Mouse (Mus musculus): Measurements from ENCODE around the gene Olfr1293-ps.

Olfr1293-ps gene

GRCm38 (mm10) chr2:111524903-111525302, at the start of gene Olfr1293-ps:
Gene Olfr1293-ps, plus strand, starts transcription at chr2:111525203.
- DNase-seq (ENCODE audit: low read depth in 2 of 2, low spot score in 2 of 2): no peak

GRCm38 (mm10) chr2:111480519-111480918, 44.5 kb upstream of the Olfr1293-ps start, which contains the start of gene Olfr1289:
Gene Olfr1289, plus strand, starts transcription at chr2:111480819.
- no peak for DNase-seq (ENCODE audit: low read depth in 2 of 2, low spot score in 2 of 2)

DNA sequence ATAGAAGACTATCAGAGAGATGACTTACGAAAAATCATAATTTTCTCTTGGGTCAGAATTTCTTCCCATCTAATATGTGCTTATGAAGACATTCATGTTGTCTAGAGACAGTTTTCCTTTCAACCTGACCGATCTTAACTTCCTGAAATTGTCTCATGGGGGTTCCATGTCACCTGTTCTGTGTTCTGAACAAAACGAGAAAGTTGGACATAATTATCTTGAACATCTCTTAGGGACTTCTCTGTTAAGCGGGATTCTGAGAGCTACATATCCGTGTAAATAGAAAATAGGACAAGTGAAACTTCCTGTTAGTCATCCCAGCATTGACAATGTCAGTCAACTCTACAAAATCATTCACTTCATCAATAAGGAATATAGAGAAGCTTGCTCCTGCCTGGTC, 31.3 kb upstream of the Olfr1293-ps start, which contains the start of gene Olfr1290:
Olfr1290 (minus strand) TSS at position 101 of the 400 bp plus-strand sequence.
- DNase-seq (ENCODE audit: low read depth in 2 of 2, low spot score in 2 of 2): no peak

GRCm38 (mm10) chr2:111496880-111497279, 28.1 kb upstream of the Olfr1293-ps start, which contains the start of gene Olfr1291-ps1:
Gene Olfr1291-ps1, plus strand, starts transcription at chr2:111497180.
- DNase-seq (ENCODE audit: low read depth in 2 of 2, low spot score in 2 of 2): no peak

- DNase-seq (ENCODE audit: low read depth in 2 of 2, low spot score in 2 of 2): no peak
Observed at GRCm38 (mm10) chr2:111517451-111517850, 7.6 kb upstream of the Olfr1293-ps start.

- DNase-seq (ENCODE audit: low read depth in 2 of 2, low spot score in 2 of 2): no peak
Observed at GRCm38 (mm10) chr2:111540191-111540590, 15.2 kb downstream of the Olfr1293-ps start, which contains the start of gene Olfr1294. Gene Olfr1294, minus strand, starts transcription at chr2:111540291.

DNA sequence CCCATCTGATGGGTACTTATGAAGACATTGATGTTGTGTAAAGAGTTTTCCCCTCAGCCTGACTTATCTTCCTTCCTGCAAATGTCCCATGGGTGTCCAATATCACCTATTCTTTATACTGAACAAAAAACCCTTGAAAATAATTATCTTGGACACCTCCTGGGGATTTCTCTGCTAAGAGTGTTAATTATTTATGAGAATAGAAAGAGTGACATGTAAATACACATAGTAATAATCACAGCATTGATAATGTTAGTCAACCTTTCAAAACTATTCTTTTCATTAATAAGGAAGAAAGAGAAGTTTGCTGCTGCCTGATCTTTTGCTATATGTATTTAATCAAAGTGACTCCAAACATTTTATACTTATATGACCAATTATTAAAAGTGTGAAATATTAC, 44.6 kb downstream of the Olfr1293-ps start, which contains the start of gene Olfr1295:
Olfr1295 (minus strand) TSS at position 101 of the 400 bp plus-strand sequence.
- DNase-seq (ENCODE audit: low read depth in 2 of 2, low spot score in 2 of 2): no peak
